Mouse (Mus musculus) activated CD4-positive, CD25-positive, alpha-beta regulatory T cell, adult 4 months (primary cell): ENCODE data around the gene Gpr35. TPM values are rescaled to one million over a fixed set of nuclear protein-coding genes. Genes with fewer than 3 reads are reported as not detected.
A peak's percentile ranks its signal among the peaks of the same experiment; 100 is the strongest.
"Not testable (repeated sequence)": the region's sequence is repeated elsewhere in the genome, so short reads cannot be mapped to it uniquely, and the experiment has no call there.

Experiments used
- ATAC-seq: one replicate; pipeline ENCODE4 v1.8.0; 2017
- polyA plus RNA-seq, 2 experiments: library from polyadenylated mRNA; unstranded; fragments of 100-300 nt; shearing (Covaris generic); gene quantifications; one replicate each; pipeline ENCODE4 v1.2.1; 2017

Gpr35 gene
- polyA plus RNA-seq, 2 experiments from 2014 or later: 0.21 to 0.61 TPM

- peak; percentile 96 for ATAC-seq
Observed at GRCm38 (mm10) chr1:92934182-92934827, 16.4 kb upstream of the Gpr35 start, which contains the start of gene Capn10. Capn10 (plus strand) TSS chr1:92934376.

- no peak for ATAC-seq
Observed at GRCm38 (mm10) chr1:92935054-92935962, 15.4 kb upstream of the Gpr35 start.

- no peak for ATAC-seq
Observed at GRCm38 (mm10) chr1:92935977-92936376, 14.7 kb upstream of the Gpr35 start.

- no peak for ATAC-seq
Observed at GRCm38 (mm10) chr1:92936467-92936866, 14.2 kb upstream of the Gpr35 start.

GRCm38 (mm10) chr1:92937797-92938196, 12.9 kb upstream of the Gpr35 start:
- no peak for ATAC-seq

GRCm38 (mm10) chr1:92939746-92940145, 10.9 kb upstream of the Gpr35 start:
- ATAC-seq: no peak

- ATAC-seq: no peak
Observed at GRCm38 (mm10) chr1:92943219-92943989, 7.3 kb upstream of the Gpr35 start.

- no peak for ATAC-seq
Observed at GRCm38 (mm10) chr1:92947966-92948365, 2.7 kb upstream of the Gpr35 start.

GRCm38 (mm10) chr1:92949426-92949825, 1.2 kb upstream of the Gpr35 start:
- no peak for ATAC-seq

GRCm38 (mm10) chr1:92953641-92954040, 3.0 kb downstream of the Gpr35 start:
- no peak for ATAC-seq

- peak; percentile 46 for ATAC-seq
Observed at GRCm38 (mm10) chr1:92956571-92957335, 6.1 kb downstream of the Gpr35 start.

- no peak for ATAC-seq
Observed at GRCm38 (mm10) chr1:92958999-92959398, 8.3 kb downstream of the Gpr35 start.

- not testable (repeated sequence) for ATAC-seq
Observed at GRCm38 (mm10) chr1:92970791-92971190, 20.1 kb downstream of the Gpr35 start.

- no peak for ATAC-seq
Observed at GRCm38 (mm10) chr1:92971879-92972795, 21.5 kb downstream of the Gpr35 start.

- ATAC-seq: no peak
Observed at GRCm38 (mm10) chr1:92972854-92973253, 22.2 kb downstream of the Gpr35 start.

- no peak for ATAC-seq
Observed at GRCm38 (mm10) chr1:92976141-92976566, 25.5 kb downstream of the Gpr35 start.

- ATAC-seq: no peak
Observed at GRCm38 (mm10) chr1:92978645-92979044, 28.0 kb downstream of the Gpr35 start.

GRCm38 (mm10) chr1:92979073-92979602, 28.5 kb downstream of the Gpr35 start:
- ATAC-seq: no peak

- no peak for ATAC-seq
Observed at GRCm38 (mm10) chr1:92981056-92981845, 30.6 kb downstream of the Gpr35 start.
